ENCODE assay signal across 11 mouse cellular contexts in the genomic region with DNA sequence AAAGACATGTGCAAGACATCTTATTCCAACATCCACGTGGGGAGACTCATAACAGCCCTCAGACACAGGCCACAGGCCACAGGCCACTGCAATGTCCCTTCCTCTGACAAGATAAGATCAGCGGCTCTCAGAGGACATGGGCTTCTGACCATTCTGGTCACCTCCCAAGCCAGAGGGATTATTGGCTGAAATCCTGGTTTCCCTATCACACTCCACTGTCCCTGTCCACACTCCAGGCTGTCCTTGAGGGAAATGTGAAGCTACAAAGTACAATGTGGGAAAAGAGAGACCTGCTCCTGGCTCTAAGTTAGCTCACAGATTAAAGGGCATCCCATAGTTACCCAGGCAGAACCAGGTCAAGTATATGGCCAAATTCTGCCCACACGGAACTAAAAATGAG.
DNase-seq lines count a peak whose midpoint lies in the region.
"Had no signal": no experiment of that assay in that cellular context is flagged by ENCODE, and none has a peak within 500 bp of the region (broad histone marks: within the 10 kb centered on the region; RNA-seq: fewer than 3 reads in every experiment).

No protein-coding gene starts in this region.

- DNase-seq in heart, adult 11 months, result peak; percentile 96
- DNase-seq in heart, postnatal 25 days (ENCODE audit: low spot score), result no peak
- DNase-seq in kidney, adult 8-10 months, result peak; percentile 36 to 54
- no peak for DNase-seq in kidney, postnatal 10 days
- DNase-seq in cerebellum, postnatal 10 days, result peak; percentile 27 to 48
- peak; percentile 28 for DNase-seq in kidney, postnatal 14 days
- DNase-seq in urinary bladder, postnatal 10 days (ENCODE audit: low spot score), result no peak
- DNase-seq in frontal cortex, postnatal 36 days (ENCODE audit: low spot score in 2 of 2), result no peak
- DNase-seq: adrenal gland, postnatal 10 days; layer of hippocampus, adult 9-11 months; thymus, adult 2 months had no signal

- intact Hi-C loops in heart, postnatal 25 days (cut with DNase I), result no loop called here

Comparison
In these comparisons a context has a peak if more than half of its experiments do, and no peak if none do; other contexts are left out.
1. DNase-seq: peak in heart, adult 11 months (single experiment), kidney, adult 8-10 months (2 of 2), cerebellum, postnatal 10 days (2 of 2) and kidney, postnatal 14 days (single experiment); none in heart, postnatal 25 days (single experiment), kidney, postnatal 10 days (single experiment), urinary bladder, postnatal 10 days (single experiment) and frontal cortex, postnatal 36 days (0 of 2).